Mouse (Mus musculus): ENCODE measurements around the gene D17Wsu92e.

DNA sequence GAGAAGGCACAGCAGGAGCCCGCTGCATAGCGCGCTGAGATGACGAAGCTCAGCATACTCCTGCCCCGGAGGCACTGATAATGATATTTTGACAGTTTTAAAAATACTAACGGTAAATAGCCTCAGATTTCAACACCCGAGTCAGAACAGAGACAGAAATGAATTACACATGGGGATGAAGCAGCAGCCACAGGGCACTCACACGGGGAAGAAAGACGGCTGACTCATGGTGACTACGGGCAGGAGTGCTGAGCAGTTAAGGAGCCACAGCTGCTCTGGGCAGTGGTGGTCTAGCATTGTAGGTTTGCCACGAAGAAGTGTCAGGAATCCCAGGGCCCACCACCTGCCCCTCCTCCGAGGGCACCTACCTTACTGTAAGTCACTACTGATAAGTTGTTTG is 52.9 kb downstream of the D17Wsu92e start:
- TF ChIP-seq EP300 (IDR thresholded peaks at IDR 0.05; ENCODE audit: insufficient read depth, low read depth, low read length) = no peak
- TF ChIP-seq CTCF (IDR thresholded peaks at IDR 0.05) = no peak
